Mouse (Mus musculus): Measurements from ENCODE around the gene Ptcd2. TPM values are rescaled to one million over a fixed set of nuclear protein-coding genes. Genes with fewer than 3 reads are reported as not detected.

Ptcd2 gene
- polyA plus RNA-seq, 1 experiment from 2014 or later: 42.3 TPM

DNA sequence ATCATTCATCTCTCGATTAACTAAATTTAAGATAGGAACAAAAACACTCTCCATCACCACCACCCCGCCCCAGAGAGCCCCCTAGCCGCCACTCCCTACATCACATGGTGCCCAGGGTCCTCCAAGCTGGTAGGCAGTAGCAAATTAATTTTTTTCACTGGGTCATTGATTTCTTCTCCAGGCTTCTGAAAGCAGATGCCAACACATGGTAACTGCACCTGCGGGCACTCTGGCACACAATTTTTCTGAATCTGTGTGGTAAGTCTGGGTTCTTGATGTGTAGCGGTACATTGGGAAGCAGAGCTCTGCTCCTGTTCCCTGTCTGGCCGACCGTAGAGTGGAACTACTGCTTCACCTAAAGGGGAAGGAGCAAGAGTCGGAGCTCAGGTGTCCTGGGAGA, 53.7 kb downstream of the Ptcd2 start:
- WGBS: 89% methylated on average over 8 of the region's 8 CpGs
- H3K4me2 ChIP-seq: no peak overlapping the region
- H3K36me3 ChIP-seq: no peaks in the 10 kb centered on the region

GRCm38 (mm10) chr13:99287786-99288185, 56.7 kb downstream of the Ptcd2 start:
- ATAC-seq (ENCODE audit: insufficient read depth, low FRiP score, low read depth): no peak
- Histone ChIP-seq H3K9ac (no peak overlapping the region), H3K9me3 (no peaks in the 10 kb centered on the region), H3K4me3 (replicated peaks) (no peak overlapping the region), H3K27ac (no peak overlapping the region), H3K4me1 (0 out of 2 replicates have a peak, but pooled peaks cover 3% of the 10 kb centered on the region), H3K4me2 (no peak overlapping the region), H3K36me3 (no peaks in the 10 kb centered on the region), H3K27me3 (replicated peaks) (no peaks in the 10 kb centered on the region)
- WGBS: 79% methylated on average over 9 of the region's 9 CpGs

More for the DNA sequence above, 53.7 kb downstream of the Ptcd2 start:
- no peak overlapping the region for H3K27ac ChIP-seq
- no peaks in the 10 kb centered on the region for H3K27me3 ChIP-seq (replicated peaks)
- no peaks in the 10 kb centered on the region for H3K9me3 ChIP-seq
- no peak overlapping the region for H3K4me3 ChIP-seq (replicated peaks)
- H3K4me1 ChIP-seq: no peaks in the 10 kb centered on the region
- no peak for ATAC-seq (ENCODE audit: insufficient read depth, low FRiP score, low read depth)
- no peak overlapping the region for H3K9ac ChIP-seq

- Histone ChIP-seq H3K4me1 (0 out of 2 replicates have a peak, but pooled peaks cover 3% of the 10 kb centered on the region), H3K27ac (no peak overlapping the region), H3K27me3 (replicated peaks) (no peaks in the 10 kb centered on the region), H3K36me3 (no peaks in the 10 kb centered on the region), H3K4me3 (replicated peaks) (no peak overlapping the region), H3K4me2 (no peak overlapping the region), H3K9me3 (no peaks in the 10 kb centered on the region), H3K9ac (no peak overlapping the region)
- ATAC-seq (ENCODE audit: insufficient read depth, low FRiP score, low read depth): no peak
- WGBS: 83% methylated on average over 4 of the region's 4 CpGs
These were observed 57.3 kb downstream of the Ptcd2 start for GRCm38 (mm10) chr13:99287207-99287606.

- H3K9me3 ChIP-seq: no peaks in the 10 kb centered on the region
- H3K27me3 ChIP-seq (replicated peaks): no peaks in the 10 kb centered on the region
- ATAC-seq (ENCODE audit: insufficient read depth, low FRiP score, low read depth): no peak
These were observed 59.3 kb downstream of the Ptcd2 start for GRCm38 (mm10) chr13:99285241-99285640.

GRCm38 (mm10) chr13:99284400-99285160, 59.9 kb downstream of the Ptcd2 start:
- 86% methylated on average over 21 of the region's 21 CpGs for WGBS
- H3K27me3 ChIP-seq (replicated peaks): no peaks in the 10 kb centered on the region
- H3K9ac ChIP-seq: no peak overlapping the region
- no peak overlapping the region for H3K4me2 ChIP-seq
- H3K27ac ChIP-seq: no peak overlapping the region
- H3K4me1 ChIP-seq: 0 out of 2 replicates have a peak, but pooled peaks cover 3% of the 10 kb centered on the region
- H3K4me3 ChIP-seq (replicated peaks): no peak overlapping the region
- no peak for ATAC-seq (ENCODE audit: insufficient read depth, low FRiP score, low read depth)
- H3K9me3 ChIP-seq: no peaks in the 10 kb centered on the region
- no peaks in the 10 kb centered on the region for H3K36me3 ChIP-seq

More at GRCm38 (mm10) chr13:99285241-99285640, 59.3 kb downstream of the Ptcd2 start:
- Histone ChIP-seq H3K9ac (no peak overlapping the region), H3K36me3 (no peaks in the 10 kb centered on the region), H3K4me2 (no peak overlapping the region), H3K4me1 (0 out of 2 replicates have a peak, but pooled peaks cover 3% of the 10 kb centered on the region), H3K27ac (no peak overlapping the region), H3K4me3 (replicated peaks) (no peak overlapping the region)
- WGBS: 50% methylated on average over 2 of the region's 2 CpGs

DNA sequence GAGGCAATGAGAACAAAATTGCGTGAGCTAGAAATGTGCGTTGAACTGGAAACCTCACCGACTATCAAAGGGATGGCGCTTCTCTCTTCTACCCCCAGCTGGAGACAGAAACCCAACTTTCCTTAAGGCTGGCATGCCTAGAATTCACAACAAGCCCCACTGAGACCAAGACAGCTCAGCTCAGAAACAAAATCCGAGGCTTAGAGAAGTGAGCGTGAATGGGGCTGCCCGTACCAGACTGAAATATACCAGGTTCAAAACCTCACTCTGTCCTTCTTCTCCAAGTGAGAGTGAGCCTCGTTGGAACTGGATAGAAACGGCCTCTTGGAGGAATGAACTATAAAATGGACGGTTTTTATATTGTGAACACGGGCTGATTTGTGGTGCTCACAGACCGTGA, 60.6 kb downstream of the Ptcd2 start:
- Histone ChIP-seq H3K9ac (no peak overlapping the region), H3K36me3 (no peaks in the 10 kb centered on the region), H3K4me3 (replicated peaks) (no peak overlapping the region), H3K4me2 (no peak overlapping the region), H3K27ac (no peak overlapping the region), H3K4me1 (0 out of 2 replicates have a peak, but pooled peaks cover 3% of the 10 kb centered on the region), H3K27me3 (replicated peaks) (no peaks in the 10 kb centered on the region), H3K9me3 (no peaks in the 10 kb centered on the region)
- no peak for ATAC-seq (ENCODE audit: insufficient read depth, low FRiP score, low read depth)
- WGBS: 92% methylated on average over 12 of the region's 12 CpGs

- Histone ChIP-seq H3K4me1 (0 out of 2 replicates have a peak, but pooled peaks cover 3% of the 10 kb centered on the region), H3K4me3 (replicated peaks) (no peak overlapping the region), H3K9ac (no peak overlapping the region), H3K27ac (no peak overlapping the region), H3K4me2 (no peak overlapping the region), H3K36me3 (no peaks in the 10 kb centered on the region), H3K27me3 (replicated peaks) (no peaks in the 10 kb centered on the region), H3K9me3 (no peaks in the 10 kb centered on the region)
- 70% methylated on average over 6 of the region's 6 CpGs for WGBS
- no peak for ATAC-seq (ENCODE audit: insufficient read depth, low FRiP score, low read depth)
These were observed 61.5 kb downstream of the Ptcd2 start for GRCm38 (mm10) chr13:99282961-99283360.

- Histone ChIP-seq H3K9me3 (no peaks in the 10 kb centered on the region), H3K36me3 (no peaks in the 10 kb centered on the region), H3K27me3 (replicated peaks) (no peaks in the 10 kb centered on the region), H3K4me3 (replicated peaks) (no peak overlapping the region), H3K27ac (no peak overlapping the region), H3K9ac (no peak overlapping the region), H3K4me2 (no peak overlapping the region), H3K4me1 (0 out of 2 replicates have a peak, but pooled peaks cover 3% of the 10 kb centered on the region)
- 59% methylated on average over 10 of the region's 10 CpGs for WGBS
- no peak for ATAC-seq (ENCODE audit: insufficient read depth, low FRiP score, low read depth)
These were observed 65.2 kb downstream of the Ptcd2 start for GRCm38 (mm10) chr13:99279351-99279750.

DNA sequence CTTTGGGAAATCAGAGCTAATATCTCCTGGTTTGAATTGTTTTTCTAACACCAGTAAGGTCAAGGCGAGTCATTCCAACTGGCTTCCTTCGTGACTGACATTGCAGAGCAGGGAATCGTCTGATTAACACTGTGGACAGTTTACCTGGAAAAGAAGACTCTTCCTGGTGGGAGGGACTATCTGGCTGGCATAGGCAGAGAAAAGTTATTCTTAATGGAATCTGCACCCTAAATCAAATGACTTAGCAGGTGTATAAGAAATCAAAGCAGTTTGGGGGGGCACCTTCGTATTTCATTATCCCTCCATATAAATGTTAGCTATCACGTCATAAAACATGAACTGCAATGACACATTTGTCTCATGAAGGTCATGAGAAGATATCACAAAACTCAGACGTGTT, 66.0 kb downstream of the Ptcd2 start:
- Histone ChIP-seq H3K9ac (no peak overlapping the region), H3K27me3 (replicated peaks) (no peaks in the 10 kb centered on the region), H3K4me1 (0 out of 2 replicates have a peak, but pooled peaks cover 3% of the 10 kb centered on the region), H3K9me3 (no peaks in the 10 kb centered on the region), H3K4me2 (no peak overlapping the region), H3K4me3 (replicated peaks) (no peak overlapping the region), H3K27ac (no peak overlapping the region), H3K36me3 (no peaks in the 10 kb centered on the region)
- 75% methylated on average over 6 of the region's 6 CpGs for WGBS
- ATAC-seq (ENCODE audit: insufficient read depth, low FRiP score, low read depth): no peak

DNA sequence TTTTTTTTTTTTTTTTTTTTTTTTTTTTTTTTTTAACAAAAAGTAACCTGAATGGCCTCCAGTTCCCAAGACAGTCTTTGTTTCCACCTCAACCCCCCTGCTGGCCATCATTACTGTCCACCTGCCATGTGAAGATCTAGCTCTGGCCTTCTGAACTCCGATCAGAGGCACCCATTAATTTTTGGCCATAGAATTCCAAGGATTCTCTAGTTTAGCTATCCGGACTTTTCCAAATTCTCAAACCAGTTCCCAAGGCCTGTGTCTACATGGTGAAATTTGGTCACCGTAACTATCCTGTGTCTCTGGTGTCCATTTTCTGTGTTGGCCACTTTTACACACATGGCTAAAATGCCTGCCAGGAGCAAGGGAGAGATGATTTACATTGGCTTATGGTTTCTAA, 67.0 kb downstream of the Ptcd2 start:
- H3K27ac ChIP-seq: no peak overlapping the region
- H3K36me3 ChIP-seq: no peaks in the 10 kb centered on the region
- H3K9ac ChIP-seq: no peak overlapping the region
- H3K4me3 ChIP-seq (replicated peaks): no peak overlapping the region
- no peaks in the 10 kb centered on the region for H3K4me1 ChIP-seq
- no peaks in the 10 kb centered on the region for H3K9me3 ChIP-seq
- WGBS: 96% methylated on average over 3 of the region's 3 CpGs
- H3K27me3 ChIP-seq (replicated peaks): no peaks in the 10 kb centered on the region
- H3K4me2 ChIP-seq: no peak overlapping the region
- ATAC-seq (ENCODE audit: insufficient read depth, low FRiP score, low read depth): no peak

DNA sequence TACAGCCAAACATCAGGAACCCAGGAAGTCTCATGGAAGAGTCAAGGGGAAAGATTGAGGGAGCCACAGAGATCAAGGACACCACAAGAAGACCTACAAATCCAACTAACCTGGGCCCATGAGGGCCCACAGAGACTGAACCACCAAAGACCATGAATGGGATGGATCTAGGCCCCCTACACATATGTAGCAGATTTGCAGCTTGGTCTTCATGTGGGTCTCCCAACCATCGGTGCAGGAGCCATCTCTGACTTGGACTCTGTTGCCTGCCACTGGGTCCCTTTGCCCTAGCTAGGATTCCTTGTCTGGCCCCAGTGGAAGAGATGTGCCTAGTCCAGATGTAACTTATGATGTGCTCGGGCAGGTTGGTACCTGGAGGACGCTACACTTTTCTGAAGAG, 72.5 kb downstream of the Ptcd2 start:
- no peaks in the 10 kb centered on the region for H3K36me3 ChIP-seq
- no peak overlapping the region for H3K4me3 ChIP-seq (replicated peaks)
- 88% methylated on average over 3 of the region's 3 CpGs for WGBS
- no peaks in the 10 kb centered on the region for H3K27me3 ChIP-seq (replicated peaks)
- no peaks in the 10 kb centered on the region for H3K4me1 ChIP-seq
- no peak overlapping the region for H3K4me2 ChIP-seq
- no peak for ATAC-seq (ENCODE audit: insufficient read depth, low FRiP score, low read depth)
- H3K9ac ChIP-seq: no peak overlapping the region
- H3K27ac ChIP-seq: no peak overlapping the region
- H3K9me3 ChIP-seq: no peaks in the 10 kb centered on the region

Measured in stomach, embryonic 15.5 days (tissue).